Mouse (Mus musculus) liver (tissue): Measurements from ENCODE around the gene Rph3al.

Source experiments
- DNase-seq: peaks from one replicate; pipeline ENCODE4 v3.0.0-alpha.2; 2020; ENCODE audit warnings: mixed read lengths

Rph3al gene

DNA sequence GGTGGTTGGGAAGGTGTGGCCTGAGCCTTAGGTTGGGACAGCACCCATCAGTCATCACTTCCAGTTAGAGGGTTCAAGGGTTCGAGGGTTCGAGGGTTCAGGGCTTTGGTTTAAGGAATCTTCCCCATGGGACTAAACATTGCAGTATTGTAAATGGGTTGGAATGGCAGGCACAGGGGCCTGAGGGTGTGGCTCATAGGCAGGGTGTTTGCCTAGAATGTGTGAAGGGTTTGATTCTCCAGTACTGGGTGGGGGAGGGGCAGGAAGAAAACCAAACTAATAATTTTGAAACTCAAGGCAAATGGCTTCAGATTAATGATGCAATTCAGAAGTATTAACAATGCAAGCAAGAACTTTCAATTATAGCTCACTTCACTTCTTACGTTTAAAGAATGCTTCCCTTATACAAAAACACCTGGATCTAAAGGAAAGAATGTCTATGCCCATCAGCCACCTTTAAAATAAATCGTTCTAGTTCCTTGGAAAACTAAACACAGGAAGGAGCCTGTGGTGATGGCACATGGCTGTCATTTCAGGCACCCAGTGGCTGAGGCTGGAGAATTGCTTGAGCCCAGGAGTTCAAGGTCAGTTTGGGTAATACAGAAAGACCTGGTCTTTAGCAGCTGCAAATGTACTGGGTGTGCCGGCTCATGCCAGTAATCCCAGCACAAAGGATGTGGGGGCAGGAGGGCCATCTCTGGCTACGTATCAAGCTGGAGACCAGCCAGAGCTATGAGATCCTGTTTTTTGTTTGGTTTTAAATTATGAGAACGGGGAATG, 136.3 kb downstream of the Rph3al start:
- no peak for DNase-seq

DNA sequence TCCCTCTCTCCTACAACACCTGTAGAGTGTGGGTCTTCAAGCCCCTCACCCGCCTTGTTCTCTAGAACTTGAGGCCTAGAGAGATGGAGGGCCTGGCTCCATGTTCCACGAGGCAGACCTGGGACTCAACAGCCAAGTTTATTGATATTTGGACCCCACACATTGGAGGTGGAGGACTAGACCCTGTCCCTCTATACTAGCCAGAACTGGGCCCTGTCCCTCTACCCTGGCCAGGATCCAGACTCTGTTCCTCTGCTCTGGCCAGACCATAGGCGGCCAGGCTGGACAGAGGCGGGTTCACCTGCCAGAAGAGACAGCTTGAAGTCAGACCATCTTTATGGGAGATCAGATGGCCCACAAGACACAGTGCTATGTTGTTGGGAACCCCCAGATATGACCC, 136.9 kb downstream of the Rph3al start:
- no peak for DNase-seq

DNA sequence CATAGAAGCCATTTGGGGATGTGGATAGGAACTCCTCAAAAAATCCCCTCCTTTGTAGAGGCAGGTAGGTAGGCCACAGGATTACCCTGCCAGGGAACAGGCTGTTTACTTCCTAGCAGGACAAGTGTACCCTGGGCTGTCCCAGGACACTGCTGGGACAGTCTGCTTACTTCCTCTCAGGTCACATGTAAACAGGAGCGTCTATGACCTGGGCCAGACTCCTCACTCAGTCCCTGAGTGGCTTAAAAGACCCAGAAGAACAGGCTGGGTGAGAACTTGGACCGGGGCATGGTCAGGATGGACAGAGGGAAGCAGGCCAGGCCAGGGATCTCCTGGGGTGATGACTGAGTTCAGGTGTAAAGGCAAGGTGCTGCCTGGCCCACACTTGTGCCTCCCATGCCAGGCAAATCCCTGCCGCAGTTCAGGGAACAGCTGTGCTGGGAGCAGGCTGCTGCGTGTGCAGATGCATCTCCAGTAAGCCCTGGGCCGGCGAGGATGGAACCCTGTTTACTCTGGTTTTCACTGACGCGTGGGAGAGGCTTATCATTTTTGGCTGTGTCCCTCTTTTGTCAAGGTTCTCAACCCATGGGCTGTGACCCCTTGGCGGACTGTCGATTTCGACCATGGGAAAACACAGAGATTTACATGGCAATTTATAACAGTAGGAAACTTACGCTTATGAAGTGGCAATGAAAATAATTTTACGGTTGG, 141.5 kb downstream of the Rph3al start:
- no peak for DNase-seq

DNA sequence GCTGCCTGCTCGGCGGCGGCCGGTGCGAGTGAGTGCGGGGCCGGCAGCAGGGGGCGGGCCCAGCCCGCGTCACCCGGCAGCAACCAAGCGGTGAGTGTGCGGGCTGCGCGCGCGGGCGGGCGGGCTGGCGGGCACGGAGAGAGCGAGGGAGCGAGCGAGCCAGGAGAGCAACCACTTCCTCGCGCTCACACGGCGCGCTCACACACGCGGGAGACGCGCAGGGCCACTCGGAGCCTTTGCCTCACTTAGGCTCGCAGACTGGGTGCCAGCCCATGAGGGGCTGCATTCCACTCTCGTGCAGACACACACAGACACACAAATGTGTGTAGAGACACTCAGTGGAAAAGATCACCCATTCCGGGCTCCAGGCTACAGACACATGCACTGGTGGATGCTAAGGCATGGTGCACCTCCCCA, 142.2 kb downstream of the Rph3al start, which contains the start of gene Doc2b:
Gene Doc2b, minus strand, starts transcription at position 21 of the 417 bp plus-strand sequence.
- peak; percentile 14 for DNase-seq

DNA sequence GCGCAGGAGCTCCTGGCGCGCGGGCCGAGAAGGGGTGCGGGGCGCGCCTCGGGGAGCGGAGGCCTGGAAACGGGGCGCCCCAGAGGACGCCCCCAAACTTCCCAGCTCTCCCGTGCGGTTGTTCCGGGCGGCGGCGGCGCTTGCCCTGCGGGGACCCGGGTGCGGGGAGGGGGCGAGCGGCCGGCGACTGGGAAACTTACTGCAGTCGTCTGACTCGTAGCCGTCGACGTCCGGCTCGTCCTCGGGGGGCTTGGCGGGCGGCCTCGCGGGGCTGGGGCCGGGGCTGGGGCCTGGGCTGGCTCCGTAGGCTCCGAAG, 142.9 kb downstream of the Rph3al start:
- no peak for DNase-seq

DNA sequence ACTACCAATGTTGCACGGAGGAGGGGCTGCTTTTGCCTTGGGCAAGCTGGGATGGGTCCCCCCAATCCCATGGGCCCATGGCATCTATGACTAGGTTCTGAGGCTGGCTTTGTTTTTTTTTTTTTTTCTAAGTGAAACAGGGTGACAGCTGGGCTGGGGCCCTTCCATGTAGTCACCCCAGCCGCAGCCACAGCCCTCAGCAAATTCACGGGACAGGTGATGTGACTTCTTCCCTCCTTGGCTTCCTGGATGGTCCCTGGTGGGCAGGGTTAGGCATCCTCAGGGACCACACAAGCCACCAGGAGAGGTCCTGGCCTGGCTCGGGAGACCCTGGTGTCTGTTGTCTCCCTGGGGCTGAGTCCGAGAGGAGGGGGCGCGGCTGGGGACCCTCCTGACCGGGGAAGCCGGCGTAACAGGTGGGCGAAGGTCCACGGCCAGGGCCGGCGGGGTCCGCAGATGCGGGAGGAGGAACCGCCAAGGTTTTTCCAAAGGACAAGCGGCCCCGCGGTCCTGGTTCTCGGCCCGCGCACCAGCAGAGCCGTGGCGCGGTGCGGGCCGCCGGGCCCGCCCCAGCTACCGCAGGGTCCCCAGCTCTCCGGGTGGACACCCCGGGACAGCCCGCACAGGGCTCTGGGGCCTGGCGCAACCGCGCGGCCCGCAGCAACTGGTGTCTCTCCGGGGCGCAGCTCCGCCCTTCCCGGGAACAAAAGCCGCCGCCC, 143.5 kb downstream of the Rph3al start:
- DNase-seq = no peak

DNA sequence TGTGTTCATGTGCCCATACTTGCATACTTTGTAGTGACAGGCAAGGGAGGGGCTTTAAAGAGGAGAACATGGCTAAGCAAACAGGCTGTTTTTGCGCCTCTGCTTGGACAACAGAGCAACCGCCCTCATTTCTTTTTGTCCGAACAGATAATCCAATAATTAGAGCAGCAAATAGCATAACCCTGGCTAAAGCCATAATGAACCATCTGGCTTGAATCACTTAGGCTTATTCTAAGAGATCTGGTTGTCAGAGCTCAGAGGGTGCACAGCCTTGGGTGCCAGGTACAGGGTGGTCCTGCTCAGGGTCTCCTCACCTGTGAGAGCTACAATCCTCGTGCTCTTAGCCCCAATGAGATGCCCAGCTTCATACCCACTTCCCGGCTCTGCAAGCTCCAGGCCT, 144.9 kb downstream of the Rph3al start:
- no peak for DNase-seq

DNA sequence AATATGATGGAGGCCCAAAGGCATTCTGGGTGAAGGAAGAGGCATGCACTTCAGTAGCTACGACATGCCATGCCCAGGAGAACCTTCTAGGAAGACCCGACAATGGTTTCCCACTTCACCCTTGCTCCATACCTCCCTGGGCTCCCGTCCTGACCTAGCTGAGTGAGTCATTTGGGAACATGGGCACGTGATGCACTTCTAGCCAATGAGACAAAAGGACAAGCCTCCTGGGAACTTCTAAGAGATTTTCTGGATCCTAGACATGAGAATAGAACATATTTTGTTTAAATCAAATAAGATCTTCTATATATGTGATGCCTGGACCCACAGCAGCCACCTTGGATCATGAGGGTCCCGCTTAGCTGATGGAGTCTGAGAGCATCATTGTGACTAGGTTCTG, 145.7 kb downstream of the Rph3al start:
- DNase-seq = no peak

DNA sequence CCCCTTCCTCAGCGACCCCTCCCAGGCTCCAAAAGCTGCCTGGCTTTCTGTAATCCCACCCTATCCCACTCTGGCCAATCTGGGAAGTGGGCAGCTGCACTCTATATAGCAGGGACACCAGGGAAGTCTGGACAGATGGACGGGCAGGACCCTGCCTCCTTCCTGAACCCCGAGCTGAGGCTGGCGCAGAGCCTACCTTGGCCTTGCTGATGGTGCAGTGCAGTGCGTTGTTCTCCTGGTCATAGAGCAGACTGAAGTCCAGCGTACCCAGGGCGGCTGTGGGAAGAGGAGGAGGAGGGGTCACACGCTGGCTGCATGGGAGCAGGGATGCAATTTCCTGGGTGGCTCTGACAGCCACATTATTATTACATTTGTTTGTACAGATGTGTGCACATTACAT, 152.3 kb downstream of the Rph3al start:
- DNase-seq = no peak

DNA sequence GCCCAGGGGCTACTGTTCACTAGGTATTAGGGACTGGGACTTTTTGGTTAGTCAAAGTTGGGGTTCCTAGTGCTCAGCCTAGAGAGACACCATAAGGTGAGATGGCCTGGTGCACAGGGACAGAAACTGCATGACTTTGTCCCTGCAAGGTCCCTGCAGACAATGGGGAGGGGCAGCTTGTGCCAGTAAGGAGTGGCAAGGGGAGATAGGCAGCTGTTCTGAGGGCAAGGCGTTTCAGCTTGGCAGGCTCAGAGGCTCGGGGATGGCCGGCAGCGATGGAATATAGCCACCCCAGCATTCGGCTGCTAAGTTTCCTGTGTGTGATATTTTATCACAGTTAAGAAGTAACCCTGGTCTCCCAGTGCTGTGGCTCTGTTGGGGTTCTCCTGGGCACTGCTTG, 154.4 kb downstream of the Rph3al start:
- DNase-seq = no peak

DNA sequence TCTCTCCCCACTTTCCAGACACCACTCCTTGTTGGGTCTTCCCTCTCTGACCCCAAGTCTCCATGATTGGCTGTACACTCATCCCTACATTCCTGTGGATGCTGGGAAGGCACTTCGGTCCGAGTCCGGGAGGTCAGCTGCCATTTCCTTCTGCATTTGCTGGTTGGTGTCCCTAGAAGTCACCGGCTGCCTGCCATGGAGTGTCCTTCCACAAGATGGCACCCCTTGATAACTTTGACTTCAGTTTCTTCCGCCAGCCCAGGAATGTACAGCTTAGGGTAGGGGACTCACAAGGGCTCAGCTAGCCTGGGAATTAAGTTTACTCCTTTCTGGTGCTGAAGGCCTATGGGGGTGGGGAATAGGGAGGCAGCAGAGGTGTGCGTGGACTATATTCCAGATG, 156.3 kb downstream of the Rph3al start:
- peak; percentile 40 for DNase-seq
